Mouse (Mus musculus) heart, postnatal 0 days (tissue): ENCODE results near the gene Ppm1g. TPM values are rescaled to one million over a fixed set of nuclear protein-coding genes. Genes with fewer than 3 reads are reported as not detected.
"Not testable (repeated sequence)": the region's sequence is repeated elsewhere in the genome, so short reads cannot be mapped to it uniquely, and the experiment has no call there.

Source experiments
- ATAC-seq: fragments of 200-750 bp; cut with Nextera tagmentation; 2 replicates; pipeline ENCODE4 v1.8.0; 2017; ENCODE audit warnings: low read depth, moderate number of reproducible peaks, moderate library complexity; ENCODE audit not compliant: insufficient read depth
- DNase-seq: peaks from one replicate; pipeline ENCODE4 v3.0.0-alpha.2; 2016; ENCODE audit warnings: low spot score
- H3K27ac ChIP-seq: fragments of 300-500 bp; sonication (generic); 2 replicates; pipeline ENCODE4 v1.5.1; 2014; ENCODE audit warnings: low read depth, mild to moderate bottlenecking
- H3K27me3 ChIP-seq: fragments of 300-500 bp; sonication (generic); 2 replicates; pipeline ENCODE4 v1.6.1; 2014; ENCODE audit warnings: low read length, mixed read lengths; ENCODE audit not compliant: control insufficient read depth, insufficient read depth
- H3K36me3 ChIP-seq: fragments of 300-500 bp; sonication (generic); replicated peaks from 2 replicates; pipeline ENCODE4 v1.6.1; 2014; ENCODE audit warnings: low read length, mixed read lengths; ENCODE audit not compliant: control insufficient read depth, insufficient read depth
- H3K4me1 ChIP-seq: fragments of 300-500 bp; sonication (generic); 2 replicates; pipeline ENCODE4 v1.6.1; 2014; ENCODE audit warnings: antibody characterized with exemption; ENCODE audit not compliant: control insufficient read depth, insufficient read depth
- H3K4me2 ChIP-seq: fragments of 300-500 bp; sonication (generic); 2 replicates; pipeline ENCODE4 v1.6.1; 2014; ENCODE audit warnings: low read depth, mild to moderate bottlenecking, low read length, moderate library complexity
- H3K4me3 ChIP-seq: fragments of 300-500 bp; sonication (generic); 2 replicates; pipeline ENCODE4 v1.5.1; 2014; ENCODE audit warnings: low read depth, low read length
- H3K9ac ChIP-seq: fragments of 300-500 bp; sonication (generic); replicated peaks from 2 replicates; pipeline ENCODE4 v1.6.1; 2014; ENCODE audit warnings: low read depth, low read length, mixed read lengths
- H3K9me3 ChIP-seq: fragments of 300-500 bp; sonication (generic); replicated peaks from 2 replicates; pipeline ENCODE4 v1.6.1; 2016; ENCODE audit warnings: low read length; ENCODE audit not compliant: control insufficient read depth
- CTCF ChIP-seq: IDR thresholded peaks from 2 replicates; pipeline ENCODE4 v1.5.1; 2016; ENCODE audit warnings: antibody characterized with exemption, control low read depth, low read depth
- EP300 ChIP-seq: IDR thresholded peaks from 2 replicates; pipeline ENCODE4 v1.6.1; 2016; ENCODE audit warnings: antibody characterized with exemption, low read depth
- WGBS: fragments of 180-500 bp; shearing (Covaris S2); extraction: QIAGEN DNeasy Blood & Tissue Kit; methylation state at CpG from one replicate; pipeline ENCODE4 v1.1.7; 2014; 5-methylcytosine and 5-hydroxymethylcytosine counted together
- polyA plus RNA-seq: library from polyadenylated mRNA; unstranded; fragments of >200 nt; fragmentation: Nextera tagmentation; extraction: Ambion mirVana; gene quantifications from 2 replicates; pipeline ENCODE4 v1.2.1, GENCODE M21; 2015
- total RNA-seq: library from RNA; depleted of rRNA; stranded (reverse); fragments of >200 nt; gene quantifications from 2 replicates; pipeline ENCODE4 v1.2.3, GENCODE M21; 2014; ENCODE audit warnings: low replicate concordance

Gene Ppm1g
- total and polyA plus RNA-seq, 2 experiments from 2014 or later = 51.7 to 68.0 TPM

GRCm38 (mm10) chr5:31219474-31219873, 1.0 kb downstream of the Ppm1g start:
- H3K36me3 ChIP-seq = no peaks in the 10 kb centered on the region
- no peaks in the 10 kb centered on the region for H3K9me3 ChIP-seq
- H3K27me3 ChIP-seq = no peaks in the 10 kb centered on the region
- peak overlapping the region; percentile 94 for H3K4me2 ChIP-seq
- TF ChIP-seq EP300 (no peak), CTCF (no peak)
- H3K4me1 ChIP-seq = no peaks in the 10 kb centered on the region
- H3K27ac ChIP-seq = peak overlapping the region; percentile 93
- DNase-seq = no peak
- ATAC-seq = no peak
- 2% methylated on average over 11 of the region's 11 CpGs for WGBS
- H3K4me3 ChIP-seq = peak overlapping the region; percentile 96
- H3K9ac ChIP-seq = peak overlapping the region; percentile 81

DNA sequence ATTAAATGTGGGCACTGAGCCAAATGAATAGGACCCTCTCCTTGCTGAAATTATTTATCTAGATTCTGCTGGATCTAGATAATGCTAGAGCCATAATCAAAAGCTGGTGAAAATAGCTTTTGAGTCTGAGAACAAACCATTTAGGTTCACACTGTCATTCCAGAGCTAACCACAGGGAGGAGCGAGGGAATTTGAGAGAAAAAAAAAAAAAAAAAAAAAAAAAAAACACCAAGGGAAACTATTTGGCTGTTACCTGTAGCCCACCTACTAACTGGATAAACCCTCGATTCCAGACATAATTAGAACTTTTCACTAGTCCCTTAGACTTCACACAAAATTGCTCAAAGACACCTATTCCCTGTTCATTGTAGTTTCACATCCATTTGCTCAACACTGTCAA, 1.4 kb downstream of the Ppm1g start:
- Histone ChIP-seq H3K27ac (0 out of 2 replicates have a peak overlapping the region, but pooled peaks have one; percentile 1), H3K4me3 (peak overlapping the region; percentile 96), H3K4me2 (peak overlapping the region; percentile 94), H3K4me1 (no peaks in the 10 kb centered on the region), H3K9ac (no peak overlapping the region), H3K27me3 (no peaks in the 10 kb centered on the region), H3K36me3 (no peaks in the 10 kb centered on the region), H3K9me3 (no peaks in the 10 kb centered on the region)
- no peak for ATAC-seq
- 6% methylated on average over 2 of the region's 2 CpGs for WGBS
- peak; percentile 53 for DNase-seq
- TF ChIP-seq EP300 = no peak
- peak; percentile 36 for TF ChIP-seq CTCF

- ATAC-seq = no peak
- no peaks in the 10 kb centered on the region for H3K27me3 ChIP-seq
- H3K36me3 ChIP-seq = no peaks in the 10 kb centered on the region
- H3K27ac ChIP-seq = no peak overlapping the region
- no peak overlapping the region for H3K4me2 ChIP-seq
- TF ChIP-seq CTCF (no peak), EP300 (no peak)
- H3K4me1 ChIP-seq = no peaks in the 10 kb centered on the region
- no peak for DNase-seq
- no peak overlapping the region for H3K4me3 ChIP-seq
- no peak overlapping the region for H3K9ac ChIP-seq
- WGBS = 47% methylated on average over 7 of the region's 7 CpGs
- no peaks in the 10 kb centered on the region for H3K9me3 ChIP-seq
Observed at GRCm38 (mm10) chr5:31218294-31218693, 2.2 kb downstream of the Ppm1g start.

DNA sequence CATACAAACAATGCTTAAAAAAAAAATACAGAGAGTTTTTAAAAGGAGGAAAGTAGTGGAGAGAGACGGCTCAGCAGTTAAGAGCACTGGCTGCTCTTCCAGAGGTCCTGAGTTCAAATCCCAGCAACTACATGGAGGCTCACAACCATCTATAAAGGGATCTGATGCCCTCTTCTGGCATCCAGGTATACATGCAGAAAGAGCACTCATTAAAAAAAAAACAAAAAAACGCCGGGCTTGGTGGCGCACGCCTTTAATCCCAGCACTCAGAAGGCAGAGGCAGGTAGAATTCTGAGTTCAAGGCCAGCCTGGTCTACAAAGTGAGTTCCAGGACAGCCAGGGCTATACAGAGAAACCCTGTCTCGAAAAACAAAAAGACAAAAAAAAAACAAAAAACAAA, 3.9 kb downstream of the Ppm1g start:
- H3K27ac ChIP-seq, H3K9me3 ChIP-seq, H3K4me3 ChIP-seq, H3K27me3 ChIP-seq, H3K4me1 ChIP-seq, DNase-seq, ATAC-seq, H3K4me2 ChIP-seq, H3K9ac ChIP-seq, H3K36me3 ChIP-seq: not testable (repeated sequence)
- 88% methylated on average over 6 of the region's 6 CpGs for WGBS

DNA sequence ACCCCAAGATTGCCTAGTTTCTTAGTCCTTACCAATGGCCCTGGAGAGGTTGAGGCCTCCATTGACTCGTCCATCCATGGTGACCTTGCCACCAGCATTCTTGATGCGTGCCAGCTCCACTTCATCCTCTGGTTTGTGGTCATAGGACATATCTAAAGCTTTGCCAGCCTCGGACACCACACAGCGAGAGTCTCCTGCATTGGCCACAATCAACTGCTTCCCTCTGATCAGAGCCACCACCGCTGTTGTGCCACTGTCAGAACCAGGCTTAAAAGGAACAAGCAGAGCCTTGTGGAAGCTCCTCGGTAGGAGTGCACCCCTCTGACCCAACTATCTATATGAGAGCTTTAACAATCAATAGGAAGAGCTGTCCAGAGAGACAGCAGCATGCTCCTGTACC, 16.1 kb downstream of the Ppm1g start:
- no peak overlapping the region for H3K27ac ChIP-seq
- DNase-seq = no peak

GRCm38 (mm10) chr5:31203866-31204265, 16.6 kb downstream of the Ppm1g start:
- Histone ChIP-seq H3K36me3 (peaks cover 72% of the 10 kb centered on the region), H3K9me3 (0 out of 2 replicates have a peak, but pooled peaks cover 4% of the 10 kb centered on the region), H3K9ac (no peak overlapping the region), H3K27me3 (no peaks in the 10 kb centered on the region), H3K4me2 (no peak overlapping the region), H3K4me3 (no peak overlapping the region), H3K27ac (no peak overlapping the region), H3K4me1 (peaks cover 9% of the 10 kb centered on the region)
- 82% methylated on average over 2 of the region's 2 CpGs for WGBS
- ATAC-seq = no peak
- TF ChIP-seq EP300 = no peak
- no peak for TF ChIP-seq CTCF
- DNase-seq = no peak

More for the DNA sequence above, 16.1 kb downstream of the Ppm1g start:
- 91% methylated on average over 6 of the region's 6 CpGs for WGBS
- Histone ChIP-seq H3K9ac (no peak overlapping the region), H3K9me3 (0 out of 2 replicates have a peak, but pooled peaks cover 4% of the 10 kb centered on the region), H3K27me3 (no peaks in the 10 kb centered on the region), H3K36me3 (peaks cover 66% of the 10 kb centered on the region), H3K4me2 (no peak overlapping the region), H3K4me3 (no peak overlapping the region), H3K4me1 (peaks cover 9% of the 10 kb centered on the region)
- TF ChIP-seq CTCF (no peak), EP300 (no peak)
- no peak for ATAC-seq
